In genomic region chr19:10013348-10013747, GRCm38 (mm10) we compare ENCODE assay signal across 9 mouse cellular contexts. TPM values are rescaled to one million over a fixed set of nuclear protein-coding genes. Genes with fewer than 3 reads are reported as not detected.
A peak's percentile ranks its signal among the peaks of the same experiment; 100 is the strongest.
DNase-seq lines count a peak whose midpoint lies in the region; ATAC-seq and TF ChIP-seq lines count a peak whose summit lies in the region.
"Had no signal": no experiment of that assay in that cellular context is flagged by ENCODE, and none has a peak within 500 bp of the region (broad histone marks: within the 10 kb centered on the region; RNA-seq: fewer than 3 reads in every experiment).

No protein-coding gene starts in this region.

- H3ac ChIP-seq in C2C12 (ENCODE audit: control insufficient read depth, insufficient read length, low read depth), result no peak overlapping the region

- peak; percentile 70 for DNase-seq in gastrocnemius, adult 2 months
- no peak for DNase-seq in liver, embryonic 11.5 days (ENCODE audit: low spot score)
- no peak for DNase-seq in left cerebral cortex, postnatal 36 days (ENCODE audit: low spot score in 2 of 2)
- DNase-seq in B cell, adult 2 months, result no peak
- no peak for DNase-seq in adrenal gland, postnatal 14 days

- H3K79me3 ChIP-seq in C2C12 (ENCODE audit: low read depth), result no peaks in the 10 kb centered on the region

- H3K9ac ChIP-seq in forebrain, embryonic 12.5 days, result no peak overlapping the region
- no peak overlapping the region for H3K9ac ChIP-seq in forebrain, embryonic 16.5 days (replicated peaks; ENCODE audit: low read depth, low read length)
- peak overlapping the region; percentile 44 for H3K9ac ChIP-seq in liver, embryonic 11.5 days (ENCODE audit: low read depth, low read length)
- H3K9ac ChIP-seq: hindbrain, embryonic 15.5 days had no signal

- H3K9me3 ChIP-seq in forebrain, embryonic 12.5 days, result no peaks in the 10 kb centered on the region
- H3K9me3 ChIP-seq in forebrain, embryonic 16.5 days (ENCODE audit: control insufficient read depth, low read length), result no peaks in the 10 kb centered on the region
- H3K9me3 ChIP-seq in liver, embryonic 11.5 days (ENCODE audit: control insufficient read depth, low read length), result no peaks in the 10 kb centered on the region
- H3K9me3 ChIP-seq: hindbrain, embryonic 15.5 days had no signal

- WGBS in forebrain, embryonic 12.5 days, result 53% methylated on average over 3 of the region's 3 CpGs
- 56% methylated on average over 3 of the region's 3 CpGs for WGBS in forebrain, embryonic 16.5 days
- WGBS in liver, embryonic 11.5 days, result 41% methylated on average over 3 of the region's 3 CpGs

- intact Hi-C loops in gastrocnemius, adult 2 months (cut with DNase I), result no loop called here
- intact Hi-C loops in left cerebral cortex, postnatal 36 days (cut with DNase I), result no loop called here

- peaks cover 10% of the 10 kb centered on the region for H3K4me1 ChIP-seq in forebrain, embryonic 12.5 days
- H3K4me1 ChIP-seq in forebrain, embryonic 16.5 days (replicated peaks; ENCODE audit: control insufficient read depth, insufficient read depth, low read length), result peaks cover 3% of the 10 kb centered on the region
- H3K4me1 ChIP-seq in liver, embryonic 11.5 days (replicated peaks; ENCODE audit: control insufficient read depth, insufficient read depth, low read length), result peaks cover 60% of the 10 kb centered on the region

- no peak for ATAC-seq in forebrain, embryonic 12.5 days (ENCODE audit: low FRiP score)
- ATAC-seq in forebrain, embryonic 16.5 days, result no peak
- ATAC-seq in liver, embryonic 11.5 days (replicated peaks; ENCODE audit: low FRiP score), result no peak

- TF ChIP-seq CTCF in C2C12 (IDR thresholded peaks at IDR 0.05; ENCODE audit: control insufficient read depth, insufficient read depth, insufficient read length), result no peak
- no peak for TF ChIP-seq CTCF in gastrocnemius, adult 2 months (IDR thresholded peaks at IDR 0.05)

- no peak overlapping the region for H3K4me2 ChIP-seq in forebrain, embryonic 12.5 days
- no peak overlapping the region for H3K4me2 ChIP-seq in forebrain, embryonic 16.5 days (ENCODE audit: low read length)
- peak overlapping the region; percentile 100; the same call in 1 of the 2 replicates for H3K4me2 ChIP-seq in liver, embryonic 11.5 days
- H3K4me2 ChIP-seq: hindbrain, embryonic 15.5 days had no signal

- no peaks in the 10 kb centered on the region for H3K79me2 ChIP-seq in C2C12 (ENCODE audit: control insufficient read depth, insufficient read depth)

- H3K27ac ChIP-seq in forebrain, embryonic 12.5 days, result 0 out of 2 replicates have a peak overlapping the region, but pooled peaks have one; percentile 21
- no peak overlapping the region for H3K27ac ChIP-seq in forebrain, embryonic 16.5 days (ENCODE audit: low read length)
- H3K27ac ChIP-seq in gastrocnemius, adult 2 months, result peak overlapping the region; percentile 86
- H3K27ac ChIP-seq in liver, embryonic 11.5 days (ENCODE audit: low read depth, low read length), result peak overlapping the region; percentile 95
- H3K27ac ChIP-seq: hindbrain, embryonic 15.5 days had no signal

- no peak overlapping the region for H3K4me3 ChIP-seq in forebrain, embryonic 12.5 days (replicated peaks)
- H3K4me3 ChIP-seq in forebrain, embryonic 16.5 days (replicated peaks; ENCODE audit: low read length), result no peak overlapping the region
- H3K4me3 ChIP-seq in C2C12 (ENCODE audit: insufficient read depth, poor library complexity, severe bottlenecking), result no peak overlapping the region
- H3K4me3 ChIP-seq in gastrocnemius, adult 2 months, result no peak overlapping the region
- H3K4me3 ChIP-seq in liver, embryonic 11.5 days (ENCODE audit: low read depth, low read length), result no peak overlapping the region
- H3K4me3 ChIP-seq: hindbrain, embryonic 15.5 days had no signal

- no peaks in the 10 kb centered on the region for H3K27me3 ChIP-seq in forebrain, embryonic 12.5 days
- H3K27me3 ChIP-seq in forebrain, embryonic 16.5 days (replicated peaks; ENCODE audit: control insufficient read depth, insufficient read depth, low read length), result no peaks in the 10 kb centered on the region
- H3K27me3 ChIP-seq in C2C12 (ENCODE audit: control insufficient read depth, insufficient read depth, insufficient read length), result no peaks in the 10 kb centered on the region
- no peaks in the 10 kb centered on the region for H3K27me3 ChIP-seq in liver, embryonic 11.5 days (replicated peaks; ENCODE audit: control insufficient read depth, insufficient read depth, low read length)
- H3K27me3 ChIP-seq: hindbrain, embryonic 15.5 days had no signal

- no peaks in the 10 kb centered on the region for H3K36me3 ChIP-seq in forebrain, embryonic 12.5 days (replicated peaks)
- H3K36me3 ChIP-seq in forebrain, embryonic 16.5 days (ENCODE audit: control insufficient read depth, insufficient read depth), result no peaks in the 10 kb centered on the region
- no peaks in the 10 kb centered on the region for H3K36me3 ChIP-seq in C2C12 (ENCODE audit: control insufficient read depth, insufficient read depth)
- H3K36me3 ChIP-seq in liver, embryonic 11.5 days (ENCODE audit: control insufficient read depth, insufficient read depth, low read length), result no peaks in the 10 kb centered on the region
- H3K36me3 ChIP-seq: hindbrain, embryonic 15.5 days had no signal

TF ChIP-seq in C2C12, 6 proteins besides CTCF, POLR2A, EP300 and RAD21:
- TF ChIP-seq MYOD1 (IDR thresholded peaks at IDR 0.05; ENCODE audit: control insufficient read depth, insufficient read length, low read depth) (peak; percentile 55), CEBPB (IDR thresholded peaks at IDR 0.05; ENCODE audit: low read depth) (no peak)
TF ChIP-seq in C2C12: peak in this region for 1.

RNA-seq across cellular contexts. Expression of gene Rab3il1, which starts 11.9 kb away (rescaled TPM):
- 19.0 and 22.7 TPM in 2 replicates for polyA plus RNA-seq in forebrain, embryonic 12.5 days (2016; fragmentation: Nextera tagmentation; extraction: Ambion mirVana)
- 18.0 and 18.4 TPM in 2 replicates for polyA plus RNA-seq in forebrain, embryonic 16.5 days (2015; fragmentation: Nextera tagmentation; extraction: Ambion mirVana)
- polyA plus RNA-seq in C2C12 (2012; fragmentation: generic; extraction: Trizol), result 4.5 TPM
- total RNA-seq in gastrocnemius, adult 2 months (2021), result 1 to 10 TPM; 4.0 to 4.7 TPM
- polyA plus RNA-seq in liver, embryonic 11.5 days (2014; fragmentation: Nextera tagmentation; extraction: Ambion mirVana), result 133 and 137 TPM in 2 replicates
- 1 to 10 TPM; 8.5 to 9.9 TPM for total RNA-seq in left cerebral cortex, postnatal 36 days (2021)
- total RNA-seq in adrenal gland, postnatal 14 days (2021), result 9.7 and 10.1 TPM in 2 replicates

RNA-seq across cellular contexts. Expression of gene Best1, which starts 11.9 kb away (rescaled TPM):
- polyA plus RNA-seq in forebrain, embryonic 12.5 days (2016; fragmentation: Nextera tagmentation; extraction: Ambion mirVana), result 1.1 and 1.4 TPM in 2 replicates
- 1.2 and 1.5 TPM in 2 replicates for polyA plus RNA-seq in forebrain, embryonic 16.5 days (2015; fragmentation: Nextera tagmentation; extraction: Ambion mirVana)
- polyA plus RNA-seq in C2C12 (2012; fragmentation: generic; extraction: Trizol), result 0.09 TPM
- total RNA-seq in gastrocnemius, adult 2 months (2021), result under 1 TPM; 0.28 to 0.46 TPM
- 0.31 and 0.59 TPM in 2 replicates for polyA plus RNA-seq in liver, embryonic 11.5 days (2014; fragmentation: Nextera tagmentation; extraction: Ambion mirVana)
- 1 to 10 TPM; 1.0 to 1.2 TPM for total RNA-seq in left cerebral cortex, postnatal 36 days (2021)
- 0.19 TPM in 1 of 2 replicates, not detected in the other for total RNA-seq in adrenal gland, postnatal 14 days (2021)

RNA-seq across cellular contexts. Expression of gene Fads3, which starts 28.0 kb away (rescaled TPM):
- 5.6 and 7.4 TPM in 2 replicates for polyA plus RNA-seq in forebrain, embryonic 12.5 days (2016; fragmentation: Nextera tagmentation; extraction: Ambion mirVana)
- polyA plus RNA-seq in forebrain, embryonic 16.5 days (2015; fragmentation: Nextera tagmentation; extraction: Ambion mirVana), result 14.1 and 20.9 TPM in 2 replicates
- 161 TPM for polyA plus RNA-seq in C2C12 (2012; fragmentation: generic; extraction: Trizol)
- 1 to 10 TPM; 2.2 to 2.3 TPM for total RNA-seq in gastrocnemius, adult 2 months (2021)
- 7.2 and 7.3 TPM in 2 replicates for polyA plus RNA-seq in liver, embryonic 11.5 days (2014; fragmentation: Nextera tagmentation; extraction: Ambion mirVana)
- 10 to 100 TPM; 26.1 to 29.6 TPM for total RNA-seq in left cerebral cortex, postnatal 36 days (2021)
- 11.3 and 14.0 TPM in 2 replicates for total RNA-seq in adrenal gland, postnatal 14 days (2021)

RNA-seq across cellular contexts. Expression of gene Fth1, which starts 33.0 kb away (rescaled TPM):
- polyA plus RNA-seq in forebrain, embryonic 12.5 days (2016; fragmentation: Nextera tagmentation; extraction: Ambion mirVana), result 1,239 and 1,358 TPM in 2 replicates
- 1,497 and 1,681 TPM in 2 replicates for polyA plus RNA-seq in forebrain, embryonic 16.5 days (2015; fragmentation: Nextera tagmentation; extraction: Ambion mirVana)
- 4,975 TPM for polyA plus RNA-seq in C2C12 (2012; fragmentation: generic; extraction: Trizol)
- total RNA-seq in gastrocnemius, adult 2 months (2021), result 1,000 to 10,000 TPM; 2,168 to 2,432 TPM
- 3,796 and 3,887 TPM in 2 replicates for polyA plus RNA-seq in liver, embryonic 11.5 days (2014; fragmentation: Nextera tagmentation; extraction: Ambion mirVana)
- total RNA-seq in left cerebral cortex, postnatal 36 days (2021), result 1,000 to 10,000 TPM; 2,116 to 2,547 TPM
- total RNA-seq in adrenal gland, postnatal 14 days (2021), result 2,322 and 2,352 TPM in 2 replicates
